Mouse (Mus musculus): ENCODE measurements at regions not wholly inside any gene's neighbourhood (a gene's known extent, or its start where the extent isn't known, plus 50 kb on each side); places are given as distances from the start of the nearest gene placed in this dataset.

DNA sequence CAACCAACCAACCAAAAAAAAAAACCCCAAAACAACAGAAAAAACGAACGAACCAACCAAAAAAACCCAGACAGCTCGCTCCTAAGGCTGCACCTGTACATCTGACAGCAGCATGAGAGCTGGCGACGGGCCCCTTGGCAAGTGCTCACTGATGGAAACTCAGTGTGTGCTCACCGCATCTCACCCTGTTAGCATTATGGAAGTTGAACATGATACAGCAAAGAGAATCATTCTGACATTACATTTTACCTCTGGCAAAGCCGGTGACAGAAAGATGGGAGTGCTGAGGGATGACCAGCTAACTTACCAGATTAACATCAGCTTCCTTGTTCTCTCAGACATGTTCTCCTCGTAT, 57.9 kb upstream of the Mdm1 start:
- in situ Hi-C loops (cut with MboI; ENCODE audit: low pct_ligation_motif_present, low pct_unique_long_range_greater_than_20kb, low sequenced_read_pairs) (no loop called here), dilution Hi-C loops (cut with MboI; ENCODE audit: extremely low pct_ligation_motif_present, extremely low pct_unique_long_range_greater_than_20kb, low sequenced_read_pairs) (no loop called here)
- H3K9ac ChIP-seq (ENCODE audit: insufficient read depth, low read depth) = no peak overlapping the region
- H3K27me3 ChIP-seq (replicated peaks) = no peaks in the 10 kb centered on the region
- no peaks in the 10 kb centered on the region for H3K79me2 ChIP-seq (replicated peaks; ENCODE audit: control insufficient read depth, extremely low read depth, insufficient read depth, poor library complexity, severe bottlenecking)
- TF ChIP-seq PAX5 (IDR thresholded peaks at IDR 0.05; ENCODE audit: low read length) = no peak
- TF ChIP-seq ELF1 (IDR thresholded peaks at IDR 0.05; ENCODE audit: low read depth, low read length) = no peak
- TF ChIP-seq ZNF384 (IDR thresholded peaks at IDR 0.05; ENCODE audit: low read depth, low read length) = peak; percentile 44; the same call in 1 of the 2 replicates
- H3K27ac ChIP-seq (ENCODE audit: insufficient read depth, low read depth) = no peak overlapping the region
- H3K9me3 ChIP-seq (replicated peaks; ENCODE audit: low read length) = peaks cover 5% of the 10 kb centered on the region
- peaks cover 2 to 30% of the 10 kb centered on the region in 2 experiments; a peak in 3 of 4 replicates for H3K4me1 ChIP-seq (ENCODE audit: control insufficient read depth in 1 of 2, insufficient read depth in 2 of 2)
- no peak for DNase-seq (ENCODE audit: extremely low read depth)
- no peak overlapping the region for H3K4me3 ChIP-seq (replicated peaks in 1 of 3; ENCODE audit: low read depth in 2 of 3, low read length in 2 of 3, poor library complexity in 1 of 3)
- no peak overlapping the region for H3K4me2 ChIP-seq (ENCODE audit: insufficient read depth, low read depth, poor library complexity, severe bottlenecking)
- H3K36me3 ChIP-seq (replicated peaks in 1 of 2; ENCODE audit: control insufficient read depth in 1 of 2, insufficient read depth in 1 of 2, low read length in 1 of 2) = no peaks in the 10 kb centered on the region

GRCm38 (mm10) chr10:118085046-118085983, 56.3 kb upstream of the Mdm1 start:
- H3K9me3 ChIP-seq (replicated peaks; ENCODE audit: low read length) = no peaks in the 10 kb centered on the region
- H3K27ac ChIP-seq (ENCODE audit: insufficient read depth, low read depth) = no peak overlapping the region
- dilution Hi-C loops (cut with MboI; ENCODE audit: extremely low pct_ligation_motif_present, extremely low pct_unique_long_range_greater_than_20kb, low sequenced_read_pairs) = no loop called here
- no peak overlapping the region for H3K4me3 ChIP-seq (replicated peaks in 1 of 3; ENCODE audit: low read depth in 2 of 3, low read length in 2 of 3, poor library complexity in 1 of 3)
- H3K9ac ChIP-seq (ENCODE audit: insufficient read depth, low read depth) = no peak overlapping the region
- no peak for TF ChIP-seq ZKSCAN1 (IDR thresholded peaks at IDR 0.05; ENCODE audit: borderline replicate concordance, low read depth, low read length)
- TF ChIP-seq HCFC1 (IDR thresholded peaks at IDR 0.05; ENCODE audit: low read depth, low read length) = no peak
- TF ChIP-seq MAFK (IDR thresholded peaks at IDR 0.05; ENCODE audit: insufficient replicate concordance, low read length) = no peak
- no peak for TF ChIP-seq EP300 (IDR thresholded peaks at IDR 0.05; ENCODE audit: low read length)
- peaks cover 2 to 36% of the 10 kb centered on the region in 2 experiments; a peak in 3 of 4 replicates for H3K4me1 ChIP-seq (ENCODE audit: control insufficient read depth in 1 of 2, insufficient read depth in 2 of 2)
- in situ Hi-C loops (cut with MboI; ENCODE audit: low pct_ligation_motif_present, low pct_unique_long_range_greater_than_20kb, low sequenced_read_pairs) = no loop called here
- no peaks in the 10 kb centered on the region for H3K36me3 ChIP-seq (replicated peaks in 1 of 2; ENCODE audit: control insufficient read depth in 1 of 2, insufficient read depth in 1 of 2, low read length in 1 of 2)
- no peak for DNase-seq (ENCODE audit: extremely low read depth)
- H3K4me2 ChIP-seq (ENCODE audit: insufficient read depth, low read depth, poor library complexity, severe bottlenecking) = no peak overlapping the region
- no peaks in the 10 kb centered on the region for H3K27me3 ChIP-seq (replicated peaks)
- no peaks in the 10 kb centered on the region for H3K79me2 ChIP-seq (replicated peaks; ENCODE audit: control insufficient read depth, extremely low read depth, insufficient read depth, poor library complexity, severe bottlenecking)

GRCm38 (mm10) chr10:118087570-118088340, 53.9 kb upstream of the Mdm1 start:
- Histone ChIP-seq H3K9me3 (replicated peaks; ENCODE audit: low read length) (no peaks in the 10 kb centered on the region), H3K9ac (ENCODE audit: insufficient read depth, low read depth) (no peak overlapping the region), H3K4me3 (replicated peaks in 1 of 3; ENCODE audit: low read depth in 2 of 3, low read length in 2 of 3, poor library complexity in 1 of 3) (no peak overlapping the region), H3K4me1 (ENCODE audit: control insufficient read depth in 1 of 2, insufficient read depth in 2 of 2) (peaks cover 2 to 47% of the 10 kb centered on the region in 2 experiments; a peak in 3 of 4 replicates), H3K27ac (ENCODE audit: insufficient read depth, low read depth) (no peak overlapping the region), H3K4me2 (ENCODE audit: insufficient read depth, low read depth, poor library complexity, severe bottlenecking) (no peak overlapping the region), H3K36me3 (replicated peaks in 1 of 2; ENCODE audit: control insufficient read depth in 1 of 2, insufficient read depth in 1 of 2, low read length in 1 of 2) (no peaks in the 10 kb centered on the region), H3K27me3 (replicated peaks) (no peaks in the 10 kb centered on the region), H3K79me2 (replicated peaks; ENCODE audit: control insufficient read depth, extremely low read depth, insufficient read depth, poor library complexity, severe bottlenecking) (no peaks in the 10 kb centered on the region)
- dilution Hi-C loops (cut with MboI; ENCODE audit: extremely low pct_ligation_motif_present, extremely low pct_unique_long_range_greater_than_20kb, low sequenced_read_pairs) (no loop called here), in situ Hi-C loops (cut with MboI; ENCODE audit: low pct_ligation_motif_present, low pct_unique_long_range_greater_than_20kb, low sequenced_read_pairs) (no loop called here)
- no peak for DNase-seq (ENCODE audit: extremely low read depth)
- TF ChIP-seq MAX (IDR thresholded peaks at IDR 0.05; ENCODE audit: low read length) (no peak), ZC3H11A (IDR thresholded peaks at IDR 0.05; ENCODE audit: low read depth, low read length) (no peak), MAFK (IDR thresholded peaks at IDR 0.05; ENCODE audit: insufficient replicate concordance, low read length) (no peak)

Data from CH12.LX (cell line).